Mouse (Mus musculus): ENCODE measurements around the gene Erap1. TPM values are rescaled to one million over a fixed set of nuclear protein-coding genes. Genes with fewer than 3 reads are reported as not detected.
"Not testable (repeated sequence)": the region's sequence is repeated elsewhere in the genome, so short reads cannot be mapped to it uniquely, and the experiment has no call there.

The Erap1 gene
- polyA plus RNA-seq (2015; fragmentation: Nextera tagmentation; extraction: Ambion mirVana): 10.4 and 12.8 TPM in 2 replicates

DNA sequence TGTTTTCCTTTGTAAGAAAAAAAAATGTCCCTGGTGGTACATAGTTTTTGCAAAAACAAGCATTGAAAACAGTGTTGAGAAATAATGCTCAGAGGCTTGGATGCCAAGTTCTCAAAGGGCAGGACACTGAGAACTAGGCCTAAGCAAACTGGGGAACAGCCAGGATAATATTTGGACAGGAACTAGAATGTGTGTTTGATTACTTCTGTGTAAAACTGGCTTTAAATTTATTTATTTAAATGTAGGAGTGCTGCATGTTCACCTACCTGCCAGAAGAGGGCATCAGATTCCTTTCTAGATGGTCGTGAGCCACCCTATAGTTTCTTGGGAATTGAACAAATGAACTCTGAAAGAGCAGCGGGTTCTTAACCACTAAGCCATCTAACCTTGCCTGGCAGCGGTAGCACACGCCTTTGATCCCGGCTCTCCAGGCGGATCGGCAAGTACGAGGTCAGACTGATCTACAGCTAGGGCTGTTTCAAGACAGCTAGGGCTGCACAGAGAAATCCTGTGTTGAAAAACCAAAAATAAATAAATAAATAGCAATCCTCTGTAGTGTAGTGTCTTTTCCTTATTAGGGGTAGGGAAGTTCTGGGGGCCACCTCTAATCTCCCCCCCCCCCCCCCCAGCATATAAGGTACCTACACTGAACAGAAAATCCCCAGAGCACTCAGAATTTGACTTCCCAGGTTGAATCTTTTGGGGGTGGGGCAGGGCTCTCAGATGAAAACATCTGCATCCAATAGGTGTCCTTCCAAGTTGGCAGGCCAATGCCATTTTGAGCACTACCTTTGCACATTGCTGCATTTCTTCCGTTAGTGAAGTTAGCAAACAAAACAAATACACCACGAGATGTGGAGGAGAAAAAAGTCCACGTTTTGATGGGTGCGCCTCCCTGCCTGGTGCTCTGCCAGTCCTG lies at the start of gene Erap1:
Erap1 (plus strand) TSS at position 776 of the 919 bp plus-strand sequence.
- Histone ChIP-seq H3K9ac (peak within 1 kb of the TSS; percentile 90), H3K4me1 (0 out of 2 replicates have a peak, but pooled peaks cover 2% of the 10 kb centered on the region), H3K27me3 (no peaks in the 10 kb centered on the region), H3K36me3 (no peaks in the 10 kb centered on the region), H3K4me3 (replicated peaks) (peak within 1 kb of the TSS; percentile 87), H3K9me3 (replicated peaks) (no peaks in the 10 kb centered on the region), H3K27ac (replicated peaks) (peak within 1 kb of the TSS; percentile 94), H3K4me2 (replicated peaks) (peak within 1 kb of the TSS; percentile 73)
- WGBS: under 1% methylated on average over 12 of the region's 12 CpGs
- peak; percentile 30 for ATAC-seq (ENCODE audit: insufficient number of reproducible peaks, low FRiP score, low TSS enrichment, low read depth)

DNA sequence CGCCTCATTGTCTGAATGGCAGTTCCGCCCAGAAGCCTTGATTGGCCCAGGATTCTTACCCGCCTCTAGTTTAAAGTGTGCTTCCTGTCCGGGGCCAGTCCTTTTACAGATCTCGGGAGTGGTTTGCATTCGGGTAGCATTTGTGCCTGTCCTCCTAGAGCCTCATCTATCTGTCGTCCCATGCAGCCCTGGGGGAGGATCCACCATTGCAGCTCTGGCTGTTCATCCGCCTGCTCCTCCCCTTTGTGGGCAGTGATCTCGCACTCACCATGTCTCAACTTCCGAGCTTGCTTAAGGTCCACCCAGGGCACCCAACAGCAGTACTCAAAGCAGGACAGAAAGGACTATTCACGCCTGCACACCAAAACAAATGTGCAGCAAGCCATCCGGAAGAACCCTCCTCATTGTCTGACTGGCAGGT lies 48.0 kb upstream of the Erap1 start:
- not testable (repeated sequence) for ATAC-seq (ENCODE audit: insufficient number of reproducible peaks, low FRiP score, low TSS enrichment, low read depth); H3K36me3 ChIP-seq; H3K9me3 ChIP-seq (replicated peaks); H3K9ac ChIP-seq; H3K4me3 ChIP-seq (replicated peaks); H3K4me1 ChIP-seq; H3K27ac ChIP-seq (replicated peaks); H3K27me3 ChIP-seq; H3K4me2 ChIP-seq (replicated peaks)
- WGBS: 58% methylated on average over 12 of the region's 12 CpGs

DNA sequence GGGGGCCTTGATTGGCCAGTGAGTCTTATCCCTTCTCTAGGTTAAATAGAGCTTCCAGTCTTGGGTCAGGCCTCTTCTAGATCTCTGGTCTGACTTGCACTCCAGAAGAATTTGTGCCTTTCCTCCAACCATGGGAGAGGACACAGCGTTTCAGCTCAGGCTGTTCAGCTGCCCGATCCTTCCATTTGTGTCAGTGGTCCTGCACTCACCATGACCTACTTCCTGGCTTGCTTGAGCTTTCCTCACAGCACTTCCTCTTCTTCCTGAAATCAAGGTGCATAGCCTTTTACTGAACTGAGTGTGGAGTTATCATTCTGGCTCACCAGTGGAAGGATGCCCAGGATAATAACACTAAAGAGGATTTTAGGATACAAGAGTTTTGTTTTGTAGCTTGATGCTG lies 47.5 kb upstream of the Erap1 start:
- 76% methylated on average over 2 of the region's 2 CpGs for WGBS
- H3K4me1 ChIP-seq; H3K4me2 ChIP-seq (replicated peaks); H3K36me3 ChIP-seq; H3K9me3 ChIP-seq (replicated peaks); H3K4me3 ChIP-seq (replicated peaks); ATAC-seq (ENCODE audit: insufficient number of reproducible peaks, low FRiP score, low TSS enrichment, low read depth); H3K27ac ChIP-seq (replicated peaks); H3K27me3 ChIP-seq; H3K9ac ChIP-seq: not testable (repeated sequence)

DNA sequence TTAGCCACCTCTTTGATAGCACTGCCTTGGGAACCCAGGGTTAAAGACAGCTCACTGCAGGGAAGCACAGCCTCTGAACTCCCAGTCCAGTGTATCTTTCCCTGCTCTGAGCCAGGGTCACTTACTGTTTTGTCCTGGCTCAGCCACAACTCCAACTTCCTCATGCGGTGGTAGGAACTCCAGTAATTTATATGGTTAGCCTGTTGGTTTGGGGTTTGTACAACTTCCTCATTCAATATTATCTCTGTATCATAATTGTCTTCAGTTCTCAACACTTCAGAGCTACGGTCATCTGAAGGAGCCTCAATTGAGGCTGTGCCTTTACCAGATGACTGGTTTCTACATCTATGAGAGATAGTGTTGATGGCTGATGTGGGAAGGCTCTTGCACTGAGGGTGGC lies 42.3 kb upstream of the Erap1 start:
- not testable (repeated sequence) for H3K4me2 ChIP-seq (replicated peaks); H3K4me1 ChIP-seq; H3K4me3 ChIP-seq (replicated peaks); H3K27ac ChIP-seq (replicated peaks); H3K27me3 ChIP-seq; H3K9ac ChIP-seq; H3K9me3 ChIP-seq (replicated peaks); ATAC-seq (ENCODE audit: insufficient number of reproducible peaks, low FRiP score, low TSS enrichment, low read depth); H3K36me3 ChIP-seq
- WGBS: 86% methylated on average over 2 of the region's 2 CpGs

DNA sequence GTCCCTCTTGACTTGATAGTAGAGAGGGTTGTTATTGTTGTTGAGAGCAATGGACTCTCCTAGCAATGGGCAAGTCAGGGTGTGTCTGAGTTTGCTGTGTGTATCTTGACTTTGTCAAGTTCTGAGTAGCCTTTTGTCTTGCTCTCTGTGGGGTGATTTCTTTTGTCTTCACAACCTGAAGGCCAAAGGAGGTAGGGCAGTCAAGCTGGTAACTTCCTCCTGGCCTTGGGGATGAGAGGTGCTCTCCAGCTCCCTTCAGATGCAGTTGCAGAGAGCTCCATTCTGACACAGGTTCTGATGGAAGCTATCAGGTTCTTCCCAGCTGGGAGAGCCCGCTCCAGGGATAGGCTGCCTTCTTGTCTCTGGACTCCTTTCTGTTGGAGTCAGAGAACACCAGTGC lies 37.6 kb upstream of the Erap1 start:
- not testable (repeated sequence) for ATAC-seq (ENCODE audit: insufficient number of reproducible peaks, low FRiP score, low TSS enrichment, low read depth)

GRCm38 (mm10) chr13:74617163-74618019 lies 22.0 kb upstream of the Erap1 start:
- H3K9ac ChIP-seq: not testable (repeated sequence)
- peak; percentile 96 for ATAC-seq (ENCODE audit: insufficient number of reproducible peaks, low FRiP score, low TSS enrichment, low read depth)
- WGBS: 8% methylated on average over 22 of the region's 22 CpGs

More for the DNA sequence above, 37.6 kb upstream of the Erap1 start:
- 100% methylated on average over 1 of the region's 1 CpGs for WGBS
- not testable (repeated sequence) for H3K27ac ChIP-seq (replicated peaks); H3K27me3 ChIP-seq; H3K4me1 ChIP-seq; H3K9me3 ChIP-seq (replicated peaks); H3K9ac ChIP-seq; H3K4me2 ChIP-seq (replicated peaks); H3K4me3 ChIP-seq (replicated peaks)
- H3K36me3 ChIP-seq: peaks cover 14% of the 10 kb centered on the region

GRCm38 (mm10) chr13:74632327-74632726 lies 7.0 kb upstream of the Erap1 start:
- 61% methylated on average over 1 of the region's 1 CpGs for WGBS
- H3K27ac ChIP-seq (replicated peaks): no peak overlapping the region
- H3K4me1 ChIP-seq: no peaks in the 10 kb centered on the region
- H3K4me3 ChIP-seq (replicated peaks): no peak overlapping the region
- no peak for ATAC-seq (ENCODE audit: insufficient number of reproducible peaks, low FRiP score, low TSS enrichment, low read depth)
- H3K27me3 ChIP-seq: no peaks in the 10 kb centered on the region
- no peaks in the 10 kb centered on the region for H3K9me3 ChIP-seq (replicated peaks)
- H3K36me3 ChIP-seq: no peaks in the 10 kb centered on the region
- no peak overlapping the region for H3K4me2 ChIP-seq (replicated peaks)
- H3K9ac ChIP-seq: no peak overlapping the region

More at GRCm38 (mm10) chr13:74617163-74618019, 22.0 kb upstream of the Erap1 start:
- not testable (repeated sequence) for H3K27me3 ChIP-seq; H3K36me3 ChIP-seq; H3K9me3 ChIP-seq (replicated peaks); H3K4me1 ChIP-seq
- peak overlapping the region; percentile 95 for H3K27ac ChIP-seq (replicated peaks)
- peak overlapping the region; percentile 55 for H3K4me2 ChIP-seq (replicated peaks)
- peak overlapping the region; percentile 55 for H3K4me3 ChIP-seq (replicated peaks)

GRCm38 (mm10) chr13:74632857-74633256 lies 6.5 kb upstream of the Erap1 start:
- Histone ChIP-seq H3K27ac (replicated peaks) (no peak overlapping the region), H3K9ac (no peak overlapping the region), H3K4me1 (no peaks in the 10 kb centered on the region), H3K9me3 (replicated peaks) (no peaks in the 10 kb centered on the region), H3K4me3 (replicated peaks) (no peak overlapping the region), H3K27me3 (no peaks in the 10 kb centered on the region), H3K4me2 (replicated peaks) (no peak overlapping the region), H3K36me3 (no peaks in the 10 kb centered on the region)
- ATAC-seq (ENCODE audit: insufficient number of reproducible peaks, low FRiP score, low TSS enrichment, low read depth): no peak
- 79% methylated on average over 3 of the region's 3 CpGs for WGBS

GRCm38 (mm10) chr13:74639712-74640522 lies 549 bp downstream of the Erap1 start:
- Histone ChIP-seq H3K9ac (peak overlapping the region; percentile 90), H3K27ac (replicated peaks) (peak overlapping the region; percentile 94), H3K4me2 (replicated peaks) (peak overlapping the region; percentile 73), H3K4me1 (0 out of 2 replicates have a peak, but pooled peaks cover 2% of the 10 kb centered on the region), H3K36me3 (no peaks in the 10 kb centered on the region), H3K9me3 (replicated peaks) (no peaks in the 10 kb centered on the region), H3K4me3 (replicated peaks) (peak overlapping the region; percentile 87), H3K27me3 (no peaks in the 10 kb centered on the region)
- peak; percentile 87 for ATAC-seq (ENCODE audit: insufficient number of reproducible peaks, low FRiP score, low TSS enrichment, low read depth)
- WGBS: under 1% methylated on average over 45 of the region's 49 CpGs

DNA sequence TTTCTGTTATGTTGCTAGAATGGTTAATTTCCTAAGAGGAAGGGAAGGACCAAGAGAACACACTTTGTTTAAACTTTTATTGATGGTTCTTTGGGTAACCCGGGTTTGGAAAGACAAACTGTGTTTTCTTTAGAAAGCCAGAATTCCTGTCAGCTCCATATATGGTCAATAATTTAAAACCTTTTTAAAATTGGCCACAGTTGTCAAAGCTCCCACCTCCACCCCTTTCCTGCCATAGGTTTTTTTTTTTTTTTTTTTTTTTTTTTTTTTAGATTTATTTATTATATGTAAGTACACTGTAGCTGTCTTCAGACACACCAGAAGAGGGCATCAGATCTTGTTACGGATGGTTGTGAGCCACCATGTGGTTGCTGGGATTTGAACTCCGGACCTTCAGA lies 1.2 kb downstream of the Erap1 start:
- peak overlapping the region; percentile 73 for H3K4me2 ChIP-seq (replicated peaks)
- H3K9ac ChIP-seq; H3K4me1 ChIP-seq; H3K27me3 ChIP-seq; H3K9me3 ChIP-seq (replicated peaks); ATAC-seq (ENCODE audit: insufficient number of reproducible peaks, low FRiP score, low TSS enrichment, low read depth); H3K36me3 ChIP-seq: not testable (repeated sequence)
- 45% methylated on average over 2 of the region's 3 CpGs for WGBS
- H3K4me3 ChIP-seq (replicated peaks): peak overlapping the region; percentile 87
- peak overlapping the region; percentile 94; the same call in 1 of the 2 replicates for H3K27ac ChIP-seq (replicated peaks)

All from embryonic facial prominence, embryonic 15.5 days (tissue).